8 mouse cellular contexts compared by ENCODE assay signal in genomic region chr3:59175234-59175633, GRCm38 (mm10). TPM values are rescaled to one million over a fixed set of nuclear protein-coding genes. Genes with fewer than 3 reads are reported as not detected.
A peak's percentile ranks its signal among the peaks of the same experiment; 100 is the strongest.
DNase-seq lines count a peak whose midpoint lies in the region; ATAC-seq and TF ChIP-seq lines count a peak whose summit lies in the region.

No protein-coding gene starts in this region.

- H3K36me3 ChIP-seq in embryonic facial prominence, embryonic 13.5 days, result no peaks in the 10 kb centered on the region
- no peaks in the 10 kb centered on the region for H3K36me3 ChIP-seq in hindbrain, postnatal 0 days (ENCODE audit: insufficient read depth, low read length)
- no peaks in the 10 kb centered on the region for H3K36me3 ChIP-seq in limb, embryonic 13.5 days
- H3K36me3 ChIP-seq in neural tube, embryonic 12.5 days, result no peaks in the 10 kb centered on the region

- no peak overlapping the region for H3K9ac ChIP-seq in embryonic facial prominence, embryonic 13.5 days
- H3K9ac ChIP-seq in hindbrain, postnatal 0 days (replicated peaks; ENCODE audit: low read length), result no peak overlapping the region
- no peak overlapping the region for H3K9ac ChIP-seq in limb, embryonic 13.5 days
- H3K9ac ChIP-seq in neural tube, embryonic 12.5 days, result no peak overlapping the region

- peak; percentile 92 for TF ChIP-seq CTCF in hindbrain, postnatal 0 days (IDR thresholded peaks at IDR 0.05; ENCODE audit: low read depth)

- no peak overlapping the region for H3K4me3 ChIP-seq in embryonic facial prominence, embryonic 13.5 days
- H3K4me3 ChIP-seq in hindbrain, postnatal 0 days (ENCODE audit: low read length), result no peak overlapping the region
- H3K4me3 ChIP-seq in limb, embryonic 13.5 days, result no peak overlapping the region
- no peak overlapping the region for H3K4me3 ChIP-seq in neural tube, embryonic 12.5 days

- no peak overlapping the region for H3K27ac ChIP-seq in embryonic facial prominence, embryonic 13.5 days
- H3K27ac ChIP-seq in hindbrain, postnatal 0 days, result no peak overlapping the region
- no peak overlapping the region for H3K27ac ChIP-seq in limb, embryonic 13.5 days
- H3K27ac ChIP-seq in neural tube, embryonic 12.5 days, result no peak overlapping the region

- no peaks in the 10 kb centered on the region for H3K9me3 ChIP-seq in embryonic facial prominence, embryonic 13.5 days
- no peaks in the 10 kb centered on the region for H3K9me3 ChIP-seq in hindbrain, postnatal 0 days (ENCODE audit: low read length)
- no peaks in the 10 kb centered on the region for H3K9me3 ChIP-seq in limb, embryonic 13.5 days
- H3K9me3 ChIP-seq in neural tube, embryonic 12.5 days, result no peaks in the 10 kb centered on the region

- H3K4me1 ChIP-seq in embryonic facial prominence, embryonic 13.5 days, result peaks cover 2% of the 10 kb centered on the region; the same call in 1 of the 2 replicates
- no peaks in the 10 kb centered on the region for H3K4me1 ChIP-seq in hindbrain, postnatal 0 days (ENCODE audit: insufficient read depth, low read length)
- no peaks in the 10 kb centered on the region for H3K4me1 ChIP-seq in limb, embryonic 13.5 days
- H3K4me1 ChIP-seq in neural tube, embryonic 12.5 days, result no peaks in the 10 kb centered on the region

- 24% methylated on average over 5 of the region's 5 CpGs for WGBS in embryonic facial prominence, embryonic 13.5 days
- 31% methylated on average over 5 of the region's 5 CpGs for WGBS in hindbrain, postnatal 0 days
- WGBS in limb, embryonic 13.5 days, result 28% methylated on average over 5 of the region's 5 CpGs
- 40% methylated on average over 5 of the region's 5 CpGs for WGBS in neural tube, embryonic 12.5 days

- intact Hi-C loops in left cerebral cortex, postnatal 36 days (cut with DNase I), result no loop called here

- ATAC-seq in embryonic facial prominence, embryonic 13.5 days (ENCODE audit: insufficient number of reproducible peaks, insufficient read depth, low FRiP score, low TSS enrichment, low read depth), result 0 out of 2 replicates have a peak, but pooled peaks have one; percentile 43
- peak; percentile 83 for ATAC-seq in hindbrain, postnatal 0 days
- ATAC-seq in limb, embryonic 13.5 days (ENCODE audit: low FRiP score, low read depth), result peak; percentile 64; the same call in 1 of the 2 replicates
- peak; percentile 74; the same call in 1 of the 2 replicates for ATAC-seq in neural tube, embryonic 12.5 days (ENCODE audit: low FRiP score, low read depth)

- peak; percentile 48 for DNase-seq in left cerebral cortex, adult 11 months (ENCODE audit: low spot score)
- no peak for DNase-seq in left cerebral cortex, postnatal 36 days (ENCODE audit: low spot score in 2 of 2)
- peak; percentile 58 for DNase-seq in adrenal gland, postnatal 10 days
- peak; percentile 81 for DNase-seq in hindbrain, postnatal 0 days (ENCODE audit: low spot score)
- DNase-seq in MN1 (ENCODE audit: low spot score), result no peak

- no peaks in the 10 kb centered on the region for H3K27me3 ChIP-seq in embryonic facial prominence, embryonic 13.5 days
- H3K27me3 ChIP-seq in hindbrain, postnatal 0 days (ENCODE audit: insufficient read depth, low read length), result no peaks in the 10 kb centered on the region
- no peaks in the 10 kb centered on the region for H3K27me3 ChIP-seq in limb, embryonic 13.5 days
- no peaks in the 10 kb centered on the region for H3K27me3 ChIP-seq in neural tube, embryonic 12.5 days (replicated peaks)

- H3K4me2 ChIP-seq in embryonic facial prominence, embryonic 13.5 days, result no peak overlapping the region
- H3K4me2 ChIP-seq in hindbrain, postnatal 0 days (ENCODE audit: low read depth, low read length), result no peak overlapping the region
- H3K4me2 ChIP-seq in limb, embryonic 13.5 days (replicated peaks), result no peak overlapping the region
- no peak overlapping the region for H3K4me2 ChIP-seq in neural tube, embryonic 12.5 days (replicated peaks)

RNA-seq across cellular contexts. Expression of gene Gpr87, which starts 19.7 kb away (rescaled TPM):
- total RNA-seq in left cerebral cortex, postnatal 36 days (2021), result not detected
- total RNA-seq in adrenal gland, postnatal 10 days (2021), result not detected
- 2.6 and 3.5 TPM in 2 replicates for polyA plus RNA-seq in embryonic facial prominence, embryonic 13.5 days (2015; fragmentation: Nextera tagmentation; extraction: Ambion mirVana)
- total RNA-seq in hindbrain, postnatal 0 days (2014; rRNA removed), result not detected in 2 replicates
- 0.13 TPM in 1 of 2 replicates, not detected in the other for polyA plus RNA-seq in hindbrain, postnatal 0 days (2015; fragmentation: Nextera tagmentation; extraction: Ambion mirVana)
- polyA plus RNA-seq in limb, embryonic 13.5 days (2015; fragmentation: Nextera tagmentation; extraction: Ambion mirVana), result 1.6 and 2.0 TPM in 2 replicates
- 0.24 TPM in 1 of 2 replicates, not detected in the other for polyA plus RNA-seq in neural tube, embryonic 12.5 days (2016; fragmentation: Nextera tagmentation; extraction: Ambion mirVana)

RNA-seq across cellular contexts. Expression of gene P2ry14, which starts 21.8 kb away (rescaled TPM):
- total RNA-seq in left cerebral cortex, postnatal 36 days (2021), result 1 to 10 TPM; 2.2 to 2.9 TPM
- 10 to 100 TPM; 10.7 to 11.4 TPM for total RNA-seq in adrenal gland, postnatal 10 days (2021)
- 2.1 and 2.4 TPM in 2 replicates for polyA plus RNA-seq in embryonic facial prominence, embryonic 13.5 days (2015; fragmentation: Nextera tagmentation; extraction: Ambion mirVana)
- 1.7 and 3.0 TPM in 2 replicates for total RNA-seq in hindbrain, postnatal 0 days (2014; rRNA removed)
- 4.4 and 4.6 TPM in 2 replicates for polyA plus RNA-seq in hindbrain, postnatal 0 days (2015; fragmentation: Nextera tagmentation; extraction: Ambion mirVana)
- polyA plus RNA-seq in limb, embryonic 13.5 days (2015; fragmentation: Nextera tagmentation; extraction: Ambion mirVana), result 1.6 and 3.1 TPM in 2 replicates
- 2.4 and 3.4 TPM in 2 replicates for polyA plus RNA-seq in neural tube, embryonic 12.5 days (2016; fragmentation: Nextera tagmentation; extraction: Ambion mirVana)

RNA-seq across cellular contexts. Expression of gene P2ry13, which starts 35.4 kb away (rescaled TPM):
- 10 to 100 TPM; 10.3 to 11.2 TPM for total RNA-seq in left cerebral cortex, postnatal 36 days (2021)
- 1 to 10 TPM; 1.7 TPM for total RNA-seq in adrenal gland, postnatal 10 days (2021)
- polyA plus RNA-seq in embryonic facial prominence, embryonic 13.5 days (2015; fragmentation: Nextera tagmentation; extraction: Ambion mirVana), result 1.0 and 1.2 TPM in 2 replicates
- 3.6 and 4.4 TPM in 2 replicates for total RNA-seq in hindbrain, postnatal 0 days (2014; rRNA removed)
- polyA plus RNA-seq in hindbrain, postnatal 0 days (2015; fragmentation: Nextera tagmentation; extraction: Ambion mirVana), result 2.2 and 2.5 TPM in 2 replicates
- 0.86 and 0.97 TPM in 2 replicates for polyA plus RNA-seq in limb, embryonic 13.5 days (2015; fragmentation: Nextera tagmentation; extraction: Ambion mirVana)
- 1.1 and 1.4 TPM in 2 replicates for polyA plus RNA-seq in neural tube, embryonic 12.5 days (2016; fragmentation: Nextera tagmentation; extraction: Ambion mirVana)

Comparison
In these comparisons a context has a peak if more than half of its experiments do, and no peak if none do; other contexts are left out.
1. DNase-seq: peak in left cerebral cortex, adult 11 months (single experiment), adrenal gland, postnatal 10 days (single experiment) and hindbrain, postnatal 0 days (single experiment); none in left cerebral cortex, postnatal 36 days (0 of 2) and MN1 (single experiment).
2. Peak in every context shown above with its lines, with median percentiles within 50 percentile points of each other: ATAC-seq.